Mouse (Mus musculus): ENCODE measurements at regions not wholly inside any gene's neighbourhood (a gene's known extent, or its start where the extent isn't known, plus 50 kb on each side); places are given as distances from the start of the nearest gene placed in this dataset.

DNA sequence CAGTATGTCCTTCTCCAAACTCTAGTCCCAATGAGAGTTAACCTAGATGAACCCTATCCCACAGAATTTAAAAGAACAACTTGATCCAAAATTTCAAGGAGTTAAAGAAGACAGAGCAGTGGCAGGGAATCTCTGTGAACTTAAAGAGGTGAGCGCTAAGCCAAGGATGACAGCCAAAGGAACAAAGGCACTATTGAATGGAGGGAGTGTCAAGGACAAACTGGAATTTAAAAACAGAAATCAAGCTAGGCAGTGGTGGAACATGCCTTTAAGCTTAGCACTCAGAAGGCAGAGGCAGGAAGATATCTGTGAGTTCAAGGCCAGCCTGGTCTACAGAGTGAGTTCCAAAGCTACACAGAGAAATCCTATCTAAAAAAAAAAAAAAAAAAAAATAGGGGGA is 316.2 kb upstream of the Atp11b start:
- WGBS: 93% methylated on average over 1 of the region's 1 CpGs
- no peak overlapping the region for H3K27ac ChIP-seq
- H3K4me1 ChIP-seq: no peaks in the 10 kb centered on the region
- no peaks in the 10 kb centered on the region for H3K36me3 ChIP-seq
- no peak overlapping the region for H3K9ac ChIP-seq
- no peak for ATAC-seq (replicated peaks; ENCODE audit: low FRiP score)
- no peak overlapping the region for H3K4me2 ChIP-seq
- no peaks in the 10 kb centered on the region for H3K9me3 ChIP-seq (replicated peaks)
- no peak overlapping the region for H3K4me3 ChIP-seq (replicated peaks)
- no peaks in the 10 kb centered on the region for H3K27me3 ChIP-seq

DNA sequence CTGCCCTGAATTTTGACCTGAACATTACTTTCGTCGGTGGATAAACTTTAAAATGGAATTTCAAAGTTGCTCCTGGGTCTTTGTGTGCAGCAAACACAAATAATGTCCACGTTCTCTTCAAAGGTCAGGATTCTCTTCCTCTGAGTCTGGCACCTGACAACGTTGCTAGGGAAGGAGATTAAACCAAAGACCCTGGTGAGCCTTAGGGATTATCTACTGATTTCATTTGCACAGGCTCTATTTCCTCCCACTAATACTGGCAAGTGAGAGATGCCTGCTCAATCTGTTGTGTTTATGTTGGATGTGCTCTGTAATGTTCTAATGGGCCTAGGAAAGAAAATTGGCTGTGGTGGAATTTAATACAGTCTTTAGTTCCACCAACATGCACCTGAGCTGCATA is 291.0 kb upstream of the Atp11b start:
- H3K4me3 ChIP-seq (replicated peaks): no peak overlapping the region
- no peaks in the 10 kb centered on the region for H3K9me3 ChIP-seq (replicated peaks)
- no peaks in the 10 kb centered on the region for H3K4me1 ChIP-seq
- H3K27ac ChIP-seq: no peak overlapping the region
- no peak for ATAC-seq (replicated peaks; ENCODE audit: low FRiP score)
- no peak overlapping the region for H3K4me2 ChIP-seq
- WGBS: 65% methylated on average over 4 of the region's 4 CpGs
- no peaks in the 10 kb centered on the region for H3K36me3 ChIP-seq
- H3K9ac ChIP-seq: no peak overlapping the region
- H3K27me3 ChIP-seq: peaks cover 8% of the 10 kb centered on the region

DNA sequence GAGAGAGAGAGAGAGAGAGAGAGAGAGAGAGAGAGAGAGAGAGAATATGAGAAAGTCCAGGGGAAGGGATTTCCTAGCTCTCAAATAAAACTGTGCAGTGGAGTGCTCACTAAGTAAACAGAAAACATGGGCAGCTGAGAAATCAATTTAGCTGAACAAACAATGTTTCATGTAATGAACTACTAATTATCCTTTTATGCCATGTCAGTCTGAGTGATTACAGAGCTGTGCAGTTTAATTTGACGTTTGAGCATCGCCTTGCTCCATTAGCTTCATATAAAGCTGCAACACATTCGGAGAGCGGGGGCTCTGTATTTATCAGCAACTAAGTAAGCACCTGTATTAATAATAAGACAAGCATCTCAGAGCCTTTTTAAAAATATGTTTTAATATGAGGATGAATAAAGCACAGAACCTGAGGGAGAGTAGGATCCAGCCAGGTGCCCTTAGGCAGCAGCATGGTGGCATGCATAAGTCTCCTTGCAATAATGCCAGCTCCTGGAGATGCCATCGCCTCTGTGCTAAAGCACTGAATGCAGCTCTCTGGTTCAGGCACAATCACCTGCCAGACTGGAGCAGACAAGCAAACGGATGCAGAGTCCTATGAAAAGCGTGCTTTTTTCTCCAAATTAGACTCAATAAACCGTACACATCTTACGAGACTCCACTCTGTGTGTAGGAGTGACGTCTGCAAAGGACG is 289.5 kb upstream of the Atp11b start:
- Histone ChIP-seq H3K4me1 (no peaks in the 10 kb centered on the region), H3K36me3 (no peaks in the 10 kb centered on the region), H3K4me2 (no peak overlapping the region), H3K9me3 (replicated peaks) (no peaks in the 10 kb centered on the region), H3K4me3 (replicated peaks) (no peak overlapping the region), H3K27me3 (peaks cover 17% of the 10 kb centered on the region), H3K9ac (no peak overlapping the region), H3K27ac (no peak overlapping the region)
- 59% methylated on average over 11 of the region's 11 CpGs for WGBS
- no peak for ATAC-seq (replicated peaks; ENCODE audit: low FRiP score)

DNA sequence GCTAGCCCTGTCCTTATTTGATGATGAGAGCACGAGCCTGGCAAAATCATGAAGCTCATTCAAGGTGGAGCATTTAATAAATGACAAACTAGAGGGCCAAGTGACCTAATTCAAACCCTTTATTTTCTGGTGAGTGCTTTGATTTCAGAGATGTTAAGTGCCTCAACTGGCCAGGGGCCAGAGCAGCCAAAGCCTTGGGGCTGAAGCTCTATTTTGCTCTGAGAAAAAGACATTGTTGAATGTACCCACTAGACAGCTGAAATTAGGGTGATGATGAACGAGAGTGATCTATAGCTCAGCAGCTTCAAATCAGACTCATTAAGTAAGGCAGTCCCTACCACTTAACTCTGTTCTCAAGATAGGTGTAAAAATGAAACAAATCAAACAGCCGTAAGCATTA is 287.9 kb upstream of the Atp11b start:
- H3K27ac ChIP-seq: no peak overlapping the region
- no peak for ATAC-seq (replicated peaks; ENCODE audit: low FRiP score)
- H3K4me3 ChIP-seq (replicated peaks): no peak overlapping the region
- no peaks in the 10 kb centered on the region for H3K9me3 ChIP-seq (replicated peaks)
- 63% methylated on average over 3 of the region's 3 CpGs for whole genome bisulfite sequencing
- H3K4me1 ChIP-seq: no peaks in the 10 kb centered on the region
- H3K36me3 ChIP-seq: no peaks in the 10 kb centered on the region
- H3K9ac ChIP-seq: no peak overlapping the region
- H3K27me3 ChIP-seq: peaks cover 17% of the 10 kb centered on the region
- H3K4me2 ChIP-seq: no peak overlapping the region

DNA sequence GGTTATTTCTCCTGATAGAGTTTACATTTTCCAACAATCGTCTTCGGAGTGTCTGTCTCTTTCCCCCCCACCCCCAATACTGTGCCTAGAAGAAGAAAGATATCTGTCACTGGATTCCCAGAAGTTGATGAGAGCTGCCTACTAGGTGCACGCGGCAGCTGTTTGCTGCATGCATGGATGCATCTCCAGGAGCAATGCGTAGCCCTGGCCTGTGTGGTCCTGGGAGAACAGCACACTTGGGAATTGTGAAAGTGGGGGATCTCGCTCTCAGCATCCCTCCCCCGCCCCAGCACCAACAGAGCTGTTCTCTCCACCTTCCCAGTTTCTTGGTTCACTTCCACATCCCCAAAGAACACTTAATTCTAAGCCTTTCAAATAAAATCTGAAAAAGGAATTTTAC is 280.6 kb upstream of the Atp11b start:
- H3K4me1 ChIP-seq: no peaks in the 10 kb centered on the region; the same call in 1 of the 2 replicates
- H3K4me3 ChIP-seq (replicated peaks): no peak overlapping the region
- ATAC-seq (replicated peaks; ENCODE audit: low FRiP score): no peak
- no peaks in the 10 kb centered on the region for H3K36me3 ChIP-seq
- H3K4me2 ChIP-seq: no peak overlapping the region
- H3K9ac ChIP-seq: no peak overlapping the region
- H3K9me3 ChIP-seq (replicated peaks): no peaks in the 10 kb centered on the region
- no peak overlapping the region for H3K27ac ChIP-seq
- WGBS: 82% methylated on average over 7 of the region's 7 CpGs
- peaks cover 11% of the 10 kb centered on the region for H3K27me3 ChIP-seq

DNA sequence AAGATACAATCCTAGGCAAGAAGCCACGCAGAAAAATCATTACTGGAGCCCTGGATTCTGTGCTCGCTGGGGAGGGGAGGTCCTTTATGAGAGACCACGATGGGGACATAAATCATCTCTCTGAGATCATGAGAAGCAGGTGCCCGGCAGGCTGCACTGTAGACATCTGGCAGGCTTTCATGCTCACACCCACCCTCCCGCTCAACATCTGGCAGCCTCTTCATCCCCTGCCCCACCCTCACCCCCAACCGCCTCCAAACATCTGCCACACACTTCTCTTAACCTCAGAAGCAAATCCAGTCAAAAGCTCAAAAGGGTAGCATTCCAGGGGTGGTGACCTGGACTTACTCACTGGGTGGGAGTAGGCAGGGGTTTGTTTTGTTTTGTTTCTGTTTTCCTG is 279.5 kb upstream of the Atp11b start:
- no peak overlapping the region for H3K4me3 ChIP-seq (replicated peaks)
- H3K27ac ChIP-seq: no peak overlapping the region
- H3K27me3 ChIP-seq: peaks cover 11% of the 10 kb centered on the region; the same call in 1 of the 2 replicates
- no peak overlapping the region for H3K4me2 ChIP-seq
- 28% methylated on average over 6 of the region's 6 CpGs for WGBS
- H3K9me3 ChIP-seq (replicated peaks): no peaks in the 10 kb centered on the region
- H3K36me3 ChIP-seq: no peaks in the 10 kb centered on the region
- no peak for ATAC-seq (replicated peaks; ENCODE audit: low FRiP score)
- H3K9ac ChIP-seq: no peak overlapping the region
- H3K4me1 ChIP-seq: no peaks in the 10 kb centered on the region; the same call in 1 of the 2 replicates

DNA sequence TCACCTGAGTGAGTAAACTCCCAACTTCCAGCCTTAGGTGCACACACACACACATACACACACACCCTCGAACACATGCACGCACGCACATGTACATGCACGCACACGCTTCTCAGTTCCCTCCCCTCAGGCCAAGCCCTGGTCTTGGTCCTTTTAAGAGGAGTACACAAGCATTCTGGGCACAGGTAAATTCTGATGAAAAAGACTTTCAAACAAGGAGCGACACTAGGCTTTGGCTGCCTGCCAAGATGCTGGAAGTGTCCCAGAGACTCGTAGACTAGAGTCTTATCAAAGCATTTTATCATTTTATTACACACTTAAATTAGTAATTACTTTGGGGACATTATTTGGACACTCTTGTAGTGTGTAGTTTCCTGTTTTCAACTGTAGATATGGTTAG is 278.6 kb upstream of the Atp11b start:
- no peak overlapping the region for H3K27ac ChIP-seq
- no peaks in the 10 kb centered on the region for H3K36me3 ChIP-seq
- no peak overlapping the region for H3K9ac ChIP-seq
- H3K4me1 ChIP-seq: no peaks in the 10 kb centered on the region; the same call in 1 of the 2 replicates
- 74% methylated on average over 7 of the region's 7 CpGs for WGBS
- no peak for ATAC-seq (replicated peaks; ENCODE audit: low FRiP score)
- no peaks in the 10 kb centered on the region for H3K9me3 ChIP-seq (replicated peaks)
- H3K4me3 ChIP-seq (replicated peaks): no peak overlapping the region
- H3K27me3 ChIP-seq: peaks cover 16% of the 10 kb centered on the region
- H3K4me2 ChIP-seq: no peak overlapping the region

DNA sequence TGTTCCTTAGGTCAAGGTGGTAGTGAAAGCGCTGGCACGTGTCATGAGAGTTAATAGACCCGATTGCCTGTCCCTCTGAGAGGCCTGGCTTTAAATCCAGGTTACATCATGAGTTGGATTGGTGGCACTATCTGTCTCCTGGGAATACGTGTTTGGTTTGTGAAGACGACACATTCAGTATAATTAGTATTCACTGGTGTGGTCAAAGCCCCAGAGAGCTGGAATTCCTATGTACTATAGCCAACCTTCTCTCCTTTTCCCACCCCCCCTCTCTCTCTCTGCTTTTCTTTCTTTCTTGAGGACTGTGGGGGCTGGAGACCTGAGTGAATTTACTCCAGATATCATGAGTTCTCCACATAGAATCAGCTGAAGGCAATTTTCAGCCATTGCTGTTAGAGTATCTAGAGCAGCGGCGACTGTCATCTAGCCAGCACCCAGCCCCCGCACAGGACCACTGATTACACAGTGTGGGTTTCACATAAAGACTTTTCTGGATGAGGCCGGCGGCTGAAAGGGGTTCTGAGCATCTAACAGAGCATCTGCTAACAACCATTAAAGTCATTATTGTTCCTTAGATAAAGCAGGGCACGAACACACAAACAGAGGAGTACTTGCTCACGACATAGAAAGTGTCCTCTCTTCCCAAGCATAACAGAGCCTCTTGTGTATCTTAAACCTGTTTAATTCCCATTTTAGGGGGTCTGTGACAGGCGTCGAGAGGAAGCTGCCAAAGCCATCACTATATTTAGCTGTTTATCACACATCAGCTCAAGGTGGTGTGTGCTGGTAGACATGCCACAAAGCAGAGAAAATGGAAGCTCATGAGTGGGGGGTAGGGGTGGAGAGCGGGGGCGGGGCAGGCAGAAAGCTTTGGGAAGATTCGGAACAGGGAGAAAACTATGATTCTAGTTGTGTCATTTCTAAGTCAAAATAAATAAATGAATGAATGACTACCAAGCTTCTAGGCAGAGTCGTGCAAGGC is 272.9 kb upstream of the Atp11b start:
- Histone ChIP-seq H3K4me1 (0 out of 2 replicates have a peak, but pooled peaks cover 3% of the 10 kb centered on the region), H3K27me3 (peaks cover 45% of the 10 kb centered on the region), H3K9me3 (replicated peaks) (no peaks in the 10 kb centered on the region), H3K9ac (no peak overlapping the region), H3K4me3 (replicated peaks) (no peak overlapping the region), H3K27ac (no peak overlapping the region), H3K36me3 (no peaks in the 10 kb centered on the region), H3K4me2 (no peak overlapping the region)
- 75% methylated on average over 18 of the region's 18 CpGs for WGBS
- ATAC-seq (replicated peaks; ENCODE audit: low FRiP score): no peak

DNA sequence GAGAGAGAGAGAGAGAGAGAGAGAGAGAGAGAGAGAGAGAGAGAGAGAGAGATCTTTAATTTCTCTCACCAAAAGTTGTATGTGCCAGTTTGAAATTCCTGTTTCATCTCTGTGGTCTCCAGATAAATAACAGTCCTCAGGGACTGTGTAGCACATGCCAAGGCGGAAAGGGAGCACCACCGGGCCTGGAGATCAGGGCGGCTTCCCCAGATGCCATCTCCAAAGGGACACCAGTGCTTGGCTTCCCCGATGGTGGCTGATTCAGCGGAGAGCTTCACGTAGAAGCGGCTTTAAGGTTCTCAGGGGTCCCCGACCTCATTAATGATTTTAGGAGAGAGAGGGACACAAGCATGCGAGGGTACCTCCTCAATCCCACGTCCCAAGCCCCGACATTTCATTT is 272.1 kb upstream of the Atp11b start:
- H3K27ac ChIP-seq: no peak overlapping the region
- H3K4me2 ChIP-seq: no peak overlapping the region
- H3K9me3 ChIP-seq (replicated peaks): no peaks in the 10 kb centered on the region
- 43% methylated on average over 11 of the region's 11 CpGs for WGBS
- H3K27me3 ChIP-seq: peaks cover 45% of the 10 kb centered on the region
- ATAC-seq (replicated peaks; ENCODE audit: low FRiP score): no peak
- no peak overlapping the region for H3K4me3 ChIP-seq (replicated peaks)
- H3K36me3 ChIP-seq: no peaks in the 10 kb centered on the region
- no peak overlapping the region for H3K9ac ChIP-seq
- 0 out of 2 replicates have a peak, but pooled peaks cover 3% of the 10 kb centered on the region for H3K4me1 ChIP-seq

DNA sequence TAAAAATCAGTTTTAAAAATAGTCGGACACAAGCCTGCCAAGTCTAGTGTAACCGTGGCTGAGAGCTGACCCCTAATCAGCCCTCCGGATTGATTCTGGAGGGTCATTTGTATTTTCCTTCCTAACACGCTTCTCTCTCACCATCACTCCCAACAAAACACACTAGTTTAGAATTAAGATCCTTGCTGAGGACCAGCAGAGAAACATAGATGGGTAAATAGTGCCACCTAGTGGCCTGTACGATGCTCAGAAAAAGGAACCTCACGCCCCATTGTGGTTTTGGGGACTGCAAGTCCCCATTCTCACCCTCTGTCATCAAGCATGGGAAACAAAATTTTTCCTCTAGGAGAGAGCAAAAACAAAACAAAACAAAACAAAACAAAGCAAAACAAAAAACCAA is 271.6 kb upstream of the Atp11b start:
- Histone ChIP-seq H3K9me3 (replicated peaks) (no peaks in the 10 kb centered on the region), H3K4me3 (replicated peaks) (no peak overlapping the region), H3K4me1 (0 out of 2 replicates have a peak, but pooled peaks cover 3% of the 10 kb centered on the region), H3K27ac (no peak overlapping the region), H3K9ac (no peak overlapping the region), H3K4me2 (no peak overlapping the region), H3K27me3 (peaks cover 45% of the 10 kb centered on the region), H3K36me3 (no peaks in the 10 kb centered on the region)
- no peak for ATAC-seq (replicated peaks; ENCODE audit: low FRiP score)
- WGBS: 7% methylated on average over 6 of the region's 6 CpGs

DNA sequence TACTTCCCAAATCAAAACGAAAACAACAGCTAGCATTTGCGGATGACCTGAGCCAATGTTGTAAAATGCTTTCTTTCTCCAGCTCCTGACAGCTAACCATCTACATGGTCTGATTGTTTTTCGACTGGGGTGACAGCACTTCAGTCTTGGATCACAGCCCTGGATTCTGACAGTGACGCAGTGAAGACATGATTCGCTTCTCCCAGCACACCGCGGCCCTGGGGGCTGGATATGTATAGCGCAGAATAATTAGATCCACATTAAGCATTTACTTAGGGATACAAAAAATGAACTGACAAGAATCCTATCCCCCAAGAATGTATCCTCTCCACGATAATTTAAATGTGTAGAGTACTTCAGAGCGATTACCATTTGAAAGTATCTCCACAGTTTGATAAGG is 271.1 kb upstream of the Atp11b start:
- H3K9me3 ChIP-seq (replicated peaks): no peaks in the 10 kb centered on the region
- 0 out of 2 replicates have a peak, but pooled peaks cover 3% of the 10 kb centered on the region for H3K4me1 ChIP-seq
- no peak for ATAC-seq (replicated peaks; ENCODE audit: low FRiP score)
- H3K4me2 ChIP-seq: no peak overlapping the region
- no peak overlapping the region for H3K4me3 ChIP-seq (replicated peaks)
- H3K27me3 ChIP-seq: peaks cover 45% of the 10 kb centered on the region
- no peak overlapping the region for H3K9ac ChIP-seq
- no peak overlapping the region for H3K27ac ChIP-seq
- WGBS: 74% methylated on average over 10 of the region's 10 CpGs
- H3K36me3 ChIP-seq: no peaks in the 10 kb centered on the region
